Mouse (Mus musculus) ES-E14 (cell line): ENCODE results near the gene Shroom3.

Source experiments
- CHD2 ChIP-seq: IDR thresholded peaks from 2 replicates; pipeline ENCODE4 v1.6.1; 2014; ENCODE audit warnings: mild to moderate bottlenecking, low read depth, low read length, inconsistent platforms
- HCFC1 ChIP-seq: IDR thresholded peaks from 2 replicates; pipeline ENCODE4 v1.6.1; 2012; ENCODE audit warnings: low read length, inconsistent platforms, borderline replicate concordance; ENCODE audit not compliant: insufficient read depth
- MAFK ChIP-seq: IDR thresholded peaks from 2 replicates; pipeline ENCODE4 v1.6.1; 2014; ENCODE audit warnings: mild to moderate bottlenecking, low read depth, low read length, inconsistent platforms; ENCODE audit not compliant: insufficient read depth
- ZC3H11A ChIP-seq: IDR thresholded peaks from 2 replicates; pipeline ENCODE4 v1.6.1; 2012; ENCODE audit warnings: low read depth, mild to moderate bottlenecking, inconsistent platforms, low read length, borderline replicate concordance
- ZNF384 ChIP-seq: IDR thresholded peaks from 2 replicates; pipeline ENCODE4 v1.6.1; 2012; ENCODE audit warnings: low read depth, low read length, inconsistent platforms

- no peak for TF ChIP-seq MAFK
- no peak for TF ChIP-seq CHD2
- no peak for TF ChIP-seq ZNF384
- TF ChIP-seq HCFC1: no peak
- no peak for TF ChIP-seq ZC3H11A
Observed at GRCm38 (mm10) chr5:92854983-92855382, 171.7 kb downstream of the Shroom3 start.
